Mouse (Mus musculus): ENCODE measurements at regions not wholly inside any gene's neighbourhood (a gene's known extent, or its start where the extent isn't known, plus 50 kb on each side); places are given as distances from the start of the nearest gene placed in this dataset.

DNA sequence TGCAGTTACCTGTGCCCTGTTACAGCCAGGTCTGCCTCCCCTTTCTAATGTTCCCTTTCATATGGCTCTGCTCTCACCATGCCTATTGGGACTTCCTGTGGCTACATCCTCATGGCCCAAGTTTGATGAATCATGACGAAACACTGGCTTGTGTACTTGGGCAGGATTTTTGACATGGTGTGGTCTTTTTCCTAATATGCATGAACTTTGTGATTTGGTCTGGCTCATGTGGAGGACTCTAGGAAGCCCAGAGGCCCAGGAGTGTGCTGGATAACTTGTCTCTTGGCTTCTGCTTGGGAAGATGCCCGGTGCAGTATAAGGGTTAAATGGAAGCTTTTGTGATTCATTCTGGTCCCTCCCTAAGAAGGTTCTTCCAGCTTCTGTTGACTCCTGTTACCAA lies 184.0 kb upstream of the Bcl6 start:
- TF ChIP-seq POLR2A (IDR thresholded peaks at IDR 0.05; ENCODE audit: low read depth, low read length) (no peak), CTCF (IDR thresholded peaks at IDR 0.05; ENCODE audit: borderline replicate concordance, insufficient read depth, low read length) (no peak)

Data from embryonic fibroblast, embryonic 13.5 days (primary cell).